Mouse (Mus musculus): Measurements from ENCODE around the gene Ercc1.

Ercc1 gene

GRCm38 (mm10) chr7:19344237-19344847, at the start of gene Ercc1:
Ercc1 (plus strand) TSS chr7:19344778.
- DNase-seq (ENCODE audit: low spot score): peak; percentile 15

GRCm38 (mm10) chr7:19295503-19296185, 48.9 kb upstream of the Ercc1 start:
- DNase-seq (ENCODE audit: low spot score): peak; percentile 85

GRCm38 (mm10) chr7:19297034-19297433, 47.5 kb upstream of the Ercc1 start:
- DNase-seq (ENCODE audit: low spot score): no peak

GRCm38 (mm10) chr7:19297794-19298193, 46.8 kb upstream of the Ercc1 start:
- no peak for DNase-seq (ENCODE audit: low spot score)

- DNase-seq (ENCODE audit: low spot score): peak; percentile 44
Measured at GRCm38 (mm10) chr7:19299194-19299593, 45.4 kb upstream of the Ercc1 start.

GRCm38 (mm10) chr7:19300501-19301421, 43.8 kb upstream of the Ercc1 start:
- peak; percentile 79 for DNase-seq (ENCODE audit: low spot score)

GRCm38 (mm10) chr7:19301461-19302263, 42.9 kb upstream of the Ercc1 start:
- DNase-seq (ENCODE audit: low spot score): peak; percentile 16

GRCm38 (mm10) chr7:19302264-19303045, 42.1 kb upstream of the Ercc1 start:
- DNase-seq (ENCODE audit: low spot score): no peak

- DNase-seq (ENCODE audit: low spot score): no peak
Measured at GRCm38 (mm10) chr7:19303046-19303305, 41.6 kb upstream of the Ercc1 start.

- DNase-seq (ENCODE audit: low spot score): peak; percentile 81
Measured at GRCm38 (mm10) chr7:19303770-19304169, 40.8 kb upstream of the Ercc1 start.

- no peak for DNase-seq (ENCODE audit: low spot score)
Measured at GRCm38 (mm10) chr7:19304501-19305412, 39.8 kb upstream of the Ercc1 start.

GRCm38 (mm10) chr7:19305413-19305735, 39.2 kb upstream of the Ercc1 start:
- DNase-seq (ENCODE audit: low spot score): no peak

- no peak for DNase-seq (ENCODE audit: low spot score)
Measured at GRCm38 (mm10) chr7:19305796-19306765, 38.5 kb upstream of the Ercc1 start.

GRCm38 (mm10) chr7:19306819-19307738, 37.5 kb upstream of the Ercc1 start:
- DNase-seq (ENCODE audit: low spot score): no peak

GRCm38 (mm10) chr7:19307739-19308453, 36.7 kb upstream of the Ercc1 start:
- peak; percentile 54 for DNase-seq (ENCODE audit: low spot score)

GRCm38 (mm10) chr7:19308454-19309277, 35.9 kb upstream of the Ercc1 start:
- DNase-seq (ENCODE audit: low spot score): peak; percentile 95
